Mouse (Mus musculus) retina, embryonic 14.5 days (tissue): ENCODE measurements around the gene Fam98a.

Experiments
- DNase-seq: peaks from one replicate; pipeline ENCODE4 v3.0.0-alpha.2; 2015; ENCODE audit warnings: low spot score

Fam98a gene

DNA sequence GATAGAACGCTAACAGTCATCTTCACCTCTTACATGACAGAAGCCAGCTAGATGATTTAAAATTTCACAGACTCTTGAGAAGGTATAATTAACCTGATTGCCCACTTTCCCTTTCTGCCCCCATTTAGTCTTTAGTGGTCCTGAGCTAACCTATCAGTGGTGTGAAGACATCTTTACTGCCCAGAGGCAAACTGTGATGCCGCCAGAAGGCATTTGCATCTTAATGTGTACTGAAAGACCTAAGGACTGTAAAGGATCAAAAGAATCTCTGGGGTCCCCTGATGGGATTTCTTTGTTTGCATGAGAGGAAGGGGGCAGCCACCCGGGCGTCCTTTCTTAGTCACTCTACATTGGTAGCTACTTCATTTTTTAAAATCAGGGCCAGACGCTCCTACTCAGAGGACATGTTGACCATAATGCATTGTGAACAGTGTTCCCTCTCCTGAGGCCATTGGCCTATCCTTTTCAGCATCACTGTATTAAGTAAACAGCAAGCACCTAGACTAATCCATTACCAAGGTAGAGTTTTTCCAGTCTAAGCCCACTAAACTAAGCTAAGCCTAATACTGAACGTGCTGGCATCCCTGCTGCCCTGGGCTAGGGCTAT, 30.4 kb downstream of the Fam98a start:
- DNase-seq = no peak

GRCm38 (mm10) chr17:75519239-75519900, 32.4 kb downstream of the Fam98a start:
- no peak for DNase-seq

GRCm38 (mm10) chr17:75518181-75518901, 33.4 kb downstream of the Fam98a start:
- no peak for DNase-seq

DNA sequence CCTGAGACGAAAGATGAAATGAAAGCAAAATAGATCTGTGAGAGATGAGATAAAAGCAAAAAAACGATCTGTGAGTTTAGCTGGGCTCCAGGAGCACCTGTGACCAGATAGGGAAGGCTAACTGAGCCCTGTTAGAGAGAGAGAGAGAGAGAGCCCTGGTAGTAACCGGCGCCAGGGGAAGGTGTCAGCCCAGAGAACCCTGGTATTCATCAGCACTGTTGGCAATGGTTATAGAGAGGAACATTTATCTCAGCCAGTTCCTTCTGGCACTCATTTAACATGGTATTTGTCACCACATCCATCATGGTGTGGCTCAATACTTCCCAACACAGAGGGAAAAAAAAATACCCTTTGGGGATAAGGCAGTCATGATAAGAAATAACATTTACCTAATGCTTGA, 35.2 kb downstream of the Fam98a start:
- DNase-seq = no peak

GRCm38 (mm10) chr17:75509257-75509656, 42.5 kb downstream of the Fam98a start:
- no peak for DNase-seq

DNA sequence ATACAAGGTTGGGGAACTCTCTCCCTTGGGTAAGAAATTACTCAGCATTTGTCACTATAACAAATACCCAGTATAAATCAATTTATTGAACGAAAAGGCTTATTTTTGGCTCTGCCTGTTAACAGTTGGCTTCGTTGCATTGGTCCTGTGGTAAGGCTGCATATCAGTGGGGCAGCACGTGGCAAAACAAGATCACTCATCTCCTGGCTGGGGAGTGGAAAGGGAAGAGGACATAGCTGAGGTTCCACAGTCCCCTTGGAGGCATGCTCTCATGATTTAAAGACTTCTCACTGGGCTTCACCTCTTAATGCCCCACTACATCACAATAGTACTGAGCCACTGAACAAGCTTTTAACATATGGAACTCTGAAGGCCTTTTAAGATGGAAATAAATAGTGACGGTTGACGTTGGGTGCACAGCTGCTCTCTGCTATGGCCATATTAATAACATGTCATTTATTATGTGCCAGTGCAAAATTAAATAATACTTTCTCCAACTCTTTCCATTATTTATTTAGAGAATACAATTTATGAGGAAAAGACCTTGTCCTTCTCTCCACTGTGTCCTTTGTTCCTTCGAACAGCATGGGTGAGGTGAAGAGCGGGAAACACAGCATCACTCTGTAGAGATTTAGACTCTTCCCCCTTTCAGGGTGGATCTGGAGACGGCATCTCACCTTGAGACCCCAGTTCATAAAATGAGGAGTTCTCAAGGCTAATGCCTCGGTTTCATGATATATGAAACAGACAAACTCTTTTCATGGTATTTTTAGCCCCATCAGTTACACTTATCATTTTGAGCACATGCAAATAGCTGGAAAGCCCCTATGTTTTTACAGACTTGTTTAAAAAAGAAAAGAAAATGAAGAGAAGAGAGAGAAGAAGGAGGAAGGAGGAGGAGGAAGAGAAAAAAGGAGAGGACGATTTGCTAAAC, 44.8 kb downstream of the Fam98a start:
- DNase-seq = no peak

DNA sequence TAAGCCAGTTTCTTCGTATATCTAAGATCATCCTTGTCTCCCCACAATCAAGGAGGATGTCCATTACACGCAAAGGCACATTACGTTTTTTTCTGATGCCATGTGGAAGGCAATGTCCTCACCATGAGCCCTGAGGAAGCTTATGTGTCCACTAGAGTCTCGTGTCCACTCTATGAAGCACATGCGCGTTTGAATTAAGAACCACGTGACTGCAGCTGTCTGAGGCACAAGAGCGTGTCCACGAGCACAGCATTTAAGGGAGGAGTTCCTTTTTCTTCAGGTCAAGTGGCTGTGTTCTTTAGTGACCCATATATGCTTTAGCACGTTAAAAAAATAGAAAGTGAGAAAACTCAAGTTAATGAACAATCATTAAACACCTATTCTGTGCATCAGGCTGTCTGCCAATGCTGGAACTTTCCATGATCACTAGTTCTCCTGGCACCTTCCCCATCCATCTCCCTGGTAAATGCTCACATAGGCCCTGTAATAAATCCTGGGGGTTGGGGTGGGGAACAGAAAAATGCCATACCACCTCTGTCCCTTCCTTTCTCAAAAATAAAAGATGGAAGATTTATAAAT, 45.6 kb downstream of the Fam98a start:
- DNase-seq = no peak

- no peak for DNase-seq
Observed at GRCm38 (mm10) chr17:75505053-75505452, 46.7 kb downstream of the Fam98a start.

- DNase-seq = no peak
Observed at GRCm38 (mm10) chr17:75503031-75503430, 48.7 kb downstream of the Fam98a start.

- DNase-seq = no peak
Observed at GRCm38 (mm10) chr17:75498241-75498651, 53.5 kb downstream of the Fam98a start.

GRCm38 (mm10) chr17:75495213-75495612, 56.5 kb downstream of the Fam98a start:
- DNase-seq = no peak
